Mouse (Mus musculus) hindlimb bud, embryonic 11.5 days (tissue): Measurements from ENCODE around the gene Atp13a3.

ENCODE experiments used
- DNase-seq: peaks from one replicate; pipeline ENCODE4 v3.0.0-alpha.2; 2012; ENCODE audit warnings: low read depth, low spot score; ENCODE audit errors: extremely low spot score

The Atp13a3 gene

GRCm38 (mm10) chr16:30282844-30283495, 122.8 kb downstream of the Atp13a3 start, which contains the start of gene Lrrc15:
TSS of gene Lrrc15 (minus strand) at chr16:30283256.
- no peak for DNase-seq

GRCm38 (mm10) chr16:30280676-30281297, 125.0 kb downstream of the Atp13a3 start:
- no peak for DNase-seq

- no peak for DNase-seq
These were observed 127.4 kb downstream of the Atp13a3 start for GRCm38 (mm10) chr16:30278406-30278805.

GRCm38 (mm10) chr16:30275558-30276340, 130.0 kb downstream of the Atp13a3 start:
- no peak for DNase-seq

- no peak for DNase-seq
These were observed 132.7 kb downstream of the Atp13a3 start for GRCm38 (mm10) chr16:30273065-30273464.

- DNase-seq, result no peak
These were observed 133.7 kb downstream of the Atp13a3 start for GRCm38 (mm10) chr16:30271941-30272595.

- DNase-seq, result no peak
These were observed 134.5 kb downstream of the Atp13a3 start for GRCm38 (mm10) chr16:30271223-30271761.

- DNase-seq, result no peak
These were observed 138.4 kb downstream of the Atp13a3 start, which contains the start of gene Cpn2 for GRCm38 (mm10) chr16:30267359-30267758. TSS of gene Cpn2 (minus strand) at chr16:30267499.

GRCm38 (mm10) chr16:30266561-30266960, 139.2 kb downstream of the Atp13a3 start:
- DNase-seq, result no peak

GRCm38 (mm10) chr16:30265611-30266010, 140.2 kb downstream of the Atp13a3 start:
- DNase-seq, result no peak

GRCm38 (mm10) chr16:30263156-30263555, 142.6 kb downstream of the Atp13a3 start:
- DNase-seq, result no peak

GRCm38 (mm10) chr16:30262664-30263063, 143.1 kb downstream of the Atp13a3 start:
- DNase-seq, result no peak
